Mouse (Mus musculus) stomach, postnatal 0 days (tissue): ENCODE results near the gene Olfr449.

Experiments
- CTCF ChIP-seq: IDR thresholded peaks from 2 replicates; pipeline ENCODE4 v1.5.1; 2016; ENCODE audit warnings: antibody characterized with exemption, low read depth, mild to moderate bottlenecking, moderate library complexity
- EP300 ChIP-seq: optimal IDR thresholded peaks from 2 replicates; pipeline ENCODE3; 2016; ENCODE audit warnings: antibody characterized with exemption

- TF ChIP-seq EP300 (no peak), CTCF (no peak)
These were observed 42.1 kb downstream of the Olfr449 start for GRCm38 (mm10) chr6:42876323-42876722.
